Mouse (Mus musculus) regulatory T cell (primary cell): ENCODE results near the gene Dbt.

Experiments
- in situ Hi-C: fragments of 300-600 bp; cut with MboI, MseI; formaldehyde crosslinking; loops from one replicate; pipeline ENCODE4 v1.15.1; 2025; ENCODE audit warnings: high pct_unique_total_duplicates

Gene Dbt

GRCm38 (mm10) chr3:116512904-116513716, at the start of gene Dbt:
Dbt (plus strand) TSS chr3:116513070.
- in situ Hi-C loops, result loop anchor here (10.0 to 25.0 kb wide), 2 partner anchors 242 to 501 kb away; partner anchors contain the start of genes Extl2 and Slc30a7

- in situ Hi-C loops, result no loop called here
Observed at GRCm38 (mm10) chr3:116464318-116464717, 48.6 kb upstream of the Dbt start.

- in situ Hi-C loops, result no loop called here
Observed at GRCm38 (mm10) chr3:116465709-116466108, 47.2 kb upstream of the Dbt start.

- in situ Hi-C loops, result no loop called here
Observed at GRCm38 (mm10) chr3:116474602-116475001, 38.3 kb upstream of the Dbt start.

- in situ Hi-C loops, result no loop called here
Observed at GRCm38 (mm10) chr3:116476686-116477298, 36.1 kb upstream of the Dbt start.

GRCm38 (mm10) chr3:116477351-116477750, 35.5 kb upstream of the Dbt start:
- in situ Hi-C loops, result no loop called here

- in situ Hi-C loops, result no loop called here
Observed at GRCm38 (mm10) chr3:116480119-116480518, 32.8 kb upstream of the Dbt start.

- in situ Hi-C loops, result no loop called here
Observed at GRCm38 (mm10) chr3:116480937-116481336, 31.9 kb upstream of the Dbt start.

- in situ Hi-C loops, result no loop called here
Observed at GRCm38 (mm10) chr3:116482724-116483123, 30.1 kb upstream of the Dbt start.

GRCm38 (mm10) chr3:116483271-116483670, 29.6 kb upstream of the Dbt start:
- in situ Hi-C loops, result no loop called here

- in situ Hi-C loops, result no loop called here
Observed at GRCm38 (mm10) chr3:116490920-116491319, 21.9 kb upstream of the Dbt start.

- in situ Hi-C loops, result no loop called here
Observed at GRCm38 (mm10) chr3:116491923-116492454, 20.9 kb upstream of the Dbt start.

- in situ Hi-C loops, result no loop called here
Observed at GRCm38 (mm10) chr3:116493658-116494057, 19.2 kb upstream of the Dbt start.

GRCm38 (mm10) chr3:116495671-116496070, 17.2 kb upstream of the Dbt start:
- in situ Hi-C loops, result loop anchor here (5.0 kb wide), 1 partner anchor 153 kb away; no protein-coding TSS in a partner anchor

- in situ Hi-C loops, result loop anchor here (25.0 kb wide), 1 partner anchor 496 kb away; the partner anchor contains the start of genes Extl2 and Slc30a7
Observed at GRCm38 (mm10) chr3:116507772-116508351, 5.0 kb upstream of the Dbt start, which contains the start of gene Rtca. Rtca (minus strand) TSS chr3:116508208.

GRCm38 (mm10) chr3:116512151-116512903, 543 bp upstream of the Dbt start:
- in situ Hi-C loops, result loop anchor here (10.0 to 25.0 kb wide), 2 partner anchors 242 to 500 kb away; partner anchors contain the start of genes Extl2 and Slc30a7

GRCm38 (mm10) chr3:116520141-116520761, 7.4 kb downstream of the Dbt start:
- in situ Hi-C loops, result loop anchor here (25.0 kb wide), 1 partner anchor 508 kb away; the partner anchor contains the start of genes Extl2 and Slc30a7

GRCm38 (mm10) chr3:116529741-116530140, 16.9 kb downstream of the Dbt start:
- in situ Hi-C loops, result no loop called here

- in situ Hi-C loops, result no loop called here
Observed at GRCm38 (mm10) chr3:116530826-116531225, 18.0 kb downstream of the Dbt start.

- in situ Hi-C loops, result loop anchor here (5.0 kb wide), 1 partner anchor 36 kb away; no protein-coding TSS in a partner anchor
Observed at GRCm38 (mm10) chr3:116536428-116537199, 23.7 kb downstream of the Dbt start.
